In the genomic region with DNA sequence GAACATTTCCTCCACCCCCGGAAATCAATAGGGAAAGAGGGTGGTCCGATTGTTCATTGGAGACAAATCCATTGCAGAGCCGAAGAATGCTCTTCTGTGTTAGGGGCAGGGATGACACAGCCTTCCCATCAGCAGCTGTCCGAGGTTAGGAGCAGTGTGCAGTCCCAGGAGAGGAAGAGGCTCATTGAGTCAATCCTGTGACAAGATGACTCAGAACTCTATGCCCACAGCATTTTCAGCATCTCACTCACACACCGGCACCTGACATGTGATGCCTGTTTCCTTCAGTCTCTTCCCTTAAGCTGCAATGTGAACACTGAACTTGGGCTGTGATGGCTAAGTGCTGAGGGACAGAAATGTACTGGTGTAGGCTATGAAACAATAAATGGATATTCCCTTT, we compare ENCODE assay signal across 38 mouse cellular contexts. TPM values are rescaled to one million over a fixed set of nuclear protein-coding genes. Genes with fewer than 3 reads are reported as not detected.
A peak's percentile ranks its signal among the peaks of the same experiment; 100 is the strongest.
DNase-seq lines count a peak whose midpoint lies in the region; ATAC-seq and TF ChIP-seq lines count a peak whose summit lies in the region.
"Had no signal": no experiment of that assay in that cellular context is flagged by ENCODE, and none has a peak within 500 bp of the region (broad histone marks: within the 10 kb centered on the region; RNA-seq: fewer than 3 reads in every experiment).

No protein-coding gene starts in this region.

- TF ChIP-seq POLR2A in CH12.LX (IDR thresholded peaks at IDR 0.05; ENCODE audit: low read depth, low read length) (no peak), myocyte (IDR thresholded peaks at IDR 0.05; ENCODE audit: insufficient read length, low read depth) (no peak)

- 73% methylated on average over 5 of the region's 5 CpGs for WGBS in heart, embryonic 12.5 days
- 85% methylated on average over 5 of the region's 5 CpGs for WGBS in lung, postnatal 0 days
- WGBS in limb, embryonic 10.5 days: 88% methylated on average over 5 of the region's 5 CpGs

- no peaks in the 10 kb centered on the region for H3K27me3 ChIP-seq in heart, embryonic 12.5 days (replicated peaks)
- H3K27me3 ChIP-seq in CH12.LX (replicated peaks): no peaks in the 10 kb centered on the region
- H3K27me3 ChIP-seq in myocyte (ENCODE audit: control insufficient read depth, insufficient read depth, insufficient read length): no peaks in the 10 kb centered on the region
- H3K27me3 ChIP-seq in lung, postnatal 0 days (replicated peaks; ENCODE audit: insufficient read depth, low read length): no peaks in the 10 kb centered on the region
- no peaks in the 10 kb centered on the region for H3K27me3 ChIP-seq in limb, embryonic 10.5 days (ENCODE audit: low read depth, poor library complexity, severe bottlenecking)
- H3K27me3 ChIP-seq: embryonic facial prominence, embryonic 12.5 days; forebrain, embryonic 15.5 days; hindbrain, embryonic 12.5 days; intestine, embryonic 15.5 days; liver, embryonic 12.5 days; midbrain, embryonic 13.5 days; neural tube, embryonic 15.5 days had no signal

- H3K4me3 ChIP-seq in heart, embryonic 12.5 days: no peak overlapping the region
- H3K4me3 ChIP-seq in left cerebral cortex, adult 2 months: no peak overlapping the region
- H3K4me3 ChIP-seq in CH12.LX (replicated peaks in 1 of 3; ENCODE audit: low read depth in 2 of 3, low read length in 2 of 3, poor library complexity in 1 of 3): no peak overlapping the region
- no peak overlapping the region for H3K4me3 ChIP-seq in myocyte
- no peak overlapping the region for H3K4me3 ChIP-seq in lung, postnatal 0 days (ENCODE audit: low read depth, low read length)
- H3K4me3 ChIP-seq in limb, embryonic 10.5 days: no peak overlapping the region
- H3K4me3 ChIP-seq: embryonic facial prominence, embryonic 12.5 days; forebrain, embryonic 15.5 days; heart, embryonic 10.5 days; hindbrain, embryonic 12.5 days; intestine, embryonic 15.5 days; liver, embryonic 12.5 days; midbrain, embryonic 13.5 days; neural tube, embryonic 15.5 days had no signal

- TF ChIP-seq RAD21 in CH12.LX (IDR thresholded peaks at IDR 0.05; ENCODE audit: low read depth, low read length): no peak

- TF ChIP-seq EP300 in CH12.LX (IDR thresholded peaks at IDR 0.05; ENCODE audit: low read length): peak; percentile 87
- TF ChIP-seq EP300 in lung, postnatal 0 days (IDR thresholded peaks at IDR 0.05): no peak

- no peaks in the 10 kb centered on the region for H3K4me1 ChIP-seq in heart, embryonic 12.5 days (replicated peaks)
- peaks cover 4 to 10% of the 10 kb centered on the region in 2 experiments; a peak in 3 of 4 replicates for H3K4me1 ChIP-seq in CH12.LX (ENCODE audit: control insufficient read depth in 1 of 2, insufficient read depth in 2 of 2)
- no peaks in the 10 kb centered on the region for H3K4me1 ChIP-seq in lung, postnatal 0 days (ENCODE audit: insufficient read depth, low read depth, low read length)
- no peaks in the 10 kb centered on the region for H3K4me1 ChIP-seq in limb, embryonic 10.5 days
- H3K4me1 ChIP-seq: embryonic facial prominence, embryonic 12.5 days; forebrain, embryonic 15.5 days; heart, embryonic 10.5 days; hindbrain, embryonic 12.5 days; intestine, embryonic 15.5 days; liver, embryonic 12.5 days; midbrain, embryonic 13.5 days; neural tube, embryonic 15.5 days had no signal

- H3ac ChIP-seq in myocyte (ENCODE audit: control insufficient read depth, insufficient read length): no peak overlapping the region

- DNase-seq in heart, adult 11 months: peak; percentile 74
- no peak for DNase-seq in left cerebral cortex, adult 2 months (ENCODE audit: extremely low spot score in 1 of 2, low spot score in 2 of 2)
- DNase-seq in left cerebral cortex, postnatal 10 days (ENCODE audit: extremely low spot score in 1 of 2, low spot score in 2 of 2): no peak
- peak; percentile 70 for DNase-seq in CH12.LX (ENCODE audit: extremely low read depth)
- DNase-seq in lung, postnatal 0 days (ENCODE audit: low spot score): no peak
- DNase-seq in limb, embryonic 10.5 days (ENCODE audit: low spot score): no peak
- DNase-seq: adrenal gland, adult 2 months; cerebellum, adult 11 months; cerebellum, adult 9-10 months; embryo, embryonic 11 days; gastrocnemius, postnatal 10 days; heart, postnatal 36 days; kidney, adult 2 months; kidney, postnatal 4 days; layer of hippocampus, postnatal 36 days; liver, postnatal 0 days; retina, postnatal 1 day; right cerebral cortex, postnatal 25 days; spleen, adult 18-20 months; thymus, postnatal 14 days had no signal

- no peak for ATAC-seq in heart, embryonic 12.5 days (ENCODE audit: insufficient number of reproducible peaks, low FRiP score)
- ATAC-seq in lung, postnatal 0 days: no peak
- ATAC-seq: activated CD4-positive, CD25-positive, alpha-beta regulatory T cell, adult 4 months; forebrain, embryonic 15.5 days; hindbrain, postnatal 0 days; intestine, embryonic 15.5 days; liver, embryonic 12.5 days; liver, postnatal 0 days; midbrain, embryonic 13.5 days had no signal

- no peak overlapping the region for H3K4me2 ChIP-seq in heart, embryonic 12.5 days
- H3K4me2 ChIP-seq in CH12.LX (ENCODE audit: insufficient read depth, low read depth, poor library complexity, severe bottlenecking) (no peak overlapping the region), myocyte (ENCODE audit: low read depth) (peak overlapping the region; percentile 48)
- no peak overlapping the region for H3K4me2 ChIP-seq in lung, postnatal 0 days (replicated peaks; ENCODE audit: low read depth, low read length)
- H3K4me2 ChIP-seq: embryonic facial prominence, embryonic 12.5 days; forebrain, embryonic 15.5 days; hindbrain, embryonic 12.5 days; intestine, embryonic 15.5 days; liver, embryonic 12.5 days; midbrain, embryonic 13.5 days; neural tube, embryonic 15.5 days had no signal

- dilution Hi-C loops in CH12.LX (cut with MboI; ENCODE audit: extremely low pct_ligation_motif_present, extremely low pct_unique_long_range_greater_than_20kb, low sequenced_read_pairs): no loop called here

- no peaks in the 10 kb centered on the region for H3K36me3 ChIP-seq in heart, embryonic 12.5 days
- H3K36me3 ChIP-seq in CH12.LX (replicated peaks in 1 of 2; ENCODE audit: control insufficient read depth in 1 of 2, insufficient read depth in 1 of 2, low read length in 1 of 2) (no peaks in the 10 kb centered on the region), myocyte (ENCODE audit: control insufficient read depth, insufficient read depth) (no peaks in the 10 kb centered on the region)
- H3K36me3 ChIP-seq in lung, postnatal 0 days (ENCODE audit: insufficient read depth, low read length): no peaks in the 10 kb centered on the region
- H3K36me3 ChIP-seq in limb, embryonic 10.5 days: no peaks in the 10 kb centered on the region
- H3K36me3 ChIP-seq: embryonic facial prominence, embryonic 12.5 days; forebrain, embryonic 15.5 days; heart, embryonic 10.5 days; hindbrain, embryonic 12.5 days; intestine, embryonic 15.5 days; liver, embryonic 12.5 days; midbrain, embryonic 13.5 days; neural tube, embryonic 15.5 days had no signal

- in situ Hi-C loops in CH12.LX (cut with MboI; ENCODE audit: low pct_ligation_motif_present, low pct_unique_long_range_greater_than_20kb, low sequenced_read_pairs): no loop called here

- H3K27ac ChIP-seq in heart, embryonic 12.5 days (ENCODE audit: poor library complexity, severe bottlenecking): no peak overlapping the region
- peak overlapping the region; percentile 19; the same call in 1 of the 2 replicates for H3K27ac ChIP-seq in left cerebral cortex, adult 2 months
- no peak overlapping the region for H3K27ac ChIP-seq in CH12.LX (ENCODE audit: insufficient read depth, low read depth)
- H3K27ac ChIP-seq in lung, postnatal 0 days (ENCODE audit: low read length): no peak overlapping the region
- H3K27ac ChIP-seq in limb, embryonic 10.5 days: no peak overlapping the region
- H3K27ac ChIP-seq: embryonic facial prominence, embryonic 12.5 days; forebrain, embryonic 15.5 days; heart, embryonic 10.5 days; hindbrain, embryonic 12.5 days; hindbrain, postnatal 0 days; intestine, embryonic 15.5 days; kidney, postnatal 0 days; liver, embryonic 12.5 days; macrophage; midbrain, embryonic 13.5 days; neural tube, embryonic 15.5 days had no signal

- H3K9me3 ChIP-seq in heart, embryonic 12.5 days (replicated peaks): no peaks in the 10 kb centered on the region
- no peaks in the 10 kb centered on the region for H3K9me3 ChIP-seq in CH12.LX (replicated peaks; ENCODE audit: low read length)
- H3K9me3 ChIP-seq in lung, postnatal 0 days (ENCODE audit: low read length): no peaks in the 10 kb centered on the region
- no peaks in the 10 kb centered on the region for H3K9me3 ChIP-seq in limb, embryonic 10.5 days (replicated peaks)
- H3K9me3 ChIP-seq: forebrain, embryonic 15.5 days; heart, embryonic 10.5 days; hindbrain, embryonic 12.5 days; intestine, embryonic 15.5 days; liver, embryonic 12.5 days; midbrain, embryonic 13.5 days; neural tube, embryonic 15.5 days had no signal

- no peak for TF ChIP-seq CTCF in left cerebral cortex, adult 2 months (IDR thresholded peaks at IDR 0.05)
- TF ChIP-seq CTCF in CH12.LX (conservative IDR thresholded peaks at IDR 0.05 in 1 of 2, IDR thresholded peaks at IDR 0.05 in 1 of 2; ENCODE audit: low read depth in 2 of 2, low read length in 2 of 2): no peak
- no peak for TF ChIP-seq CTCF in lung, postnatal 0 days (IDR thresholded peaks at IDR 0.05)

- H3K79me2 ChIP-seq in CH12.LX (replicated peaks; ENCODE audit: control insufficient read depth, extremely low read depth, insufficient read depth, poor library complexity, severe bottlenecking): no peaks in the 10 kb centered on the region
- H3K79me2 ChIP-seq in myocyte (ENCODE audit: control insufficient read depth, insufficient read depth): no peaks in the 10 kb centered on the region

- intact Hi-C loops in left cerebral cortex, adult 2 months (cut with DNase I): no loop called here
- intact Hi-C loops in left cerebral cortex, postnatal 10 days (cut with DNase I): no loop called here

- no peak overlapping the region for H3K9ac ChIP-seq in heart, embryonic 12.5 days
- H3K9ac ChIP-seq in CH12.LX (ENCODE audit: insufficient read depth, low read depth): no peak overlapping the region
- no peak overlapping the region for H3K9ac ChIP-seq in lung, postnatal 0 days (replicated peaks; ENCODE audit: low read depth)
- H3K9ac ChIP-seq: embryonic facial prominence, embryonic 12.5 days; forebrain, embryonic 15.5 days; hindbrain, embryonic 12.5 days; intestine, embryonic 15.5 days; liver, embryonic 12.5 days; liver, postnatal 0 days; midbrain, embryonic 13.5 days; neural tube, embryonic 15.5 days had no signal

TF ChIP-seq in myocyte, 11 proteins besides CTCF, POLR2A, EP300 and RAD21 (continues in another document):
- no peak for TF ChIP-seq MAX (IDR thresholded peaks at IDR 0.05; ENCODE audit: low read depth)

RNA-seq across cellular contexts. Expression of gene Il33, which starts 7.5 kb away (rescaled TPM):
- polyA plus RNA-seq in heart, embryonic 12.5 days (2016; fragmentation: Nextera tagmentation; extraction: Ambion mirVana): 5.3 and 5.5 TPM in 2 replicates
- total RNA-seq in left cerebral cortex, adult 2 months (2021): 10 to 100 TPM; 29.9 to 37.1 TPM
- 1 to 10 TPM; 5.8 to 6.2 TPM for total RNA-seq in left cerebral cortex, postnatal 10 days (2021)
- total RNA-seq in CH12.LX (2012; rRNA removed) (0.08 TPM in 1 of 2 replicates, not detected in the other), CH12.LX (2014; rRNA removed) (0.32 and 0.39 TPM in 2 replicates)
- polyA plus RNA-seq in CH12.LX (2012; ENCODE audit: insufficient read length, low read depth) (0.24 and 0.29 TPM in 2 replicates), myocyte (2012; fragmentation: generic; extraction: Trizol) (1.4 TPM)
- polyA plus RNA-seq in lung, postnatal 0 days (2015; fragmentation: Nextera tagmentation; extraction: Ambion mirVana): 56.1 and 148 TPM in 2 replicates
- 0.21 and 0.34 TPM in 2 replicates for polyA plus RNA-seq in limb, embryonic 10.5 days (2016; fragmentation: Nextera tagmentation; extraction: Ambion mirVana)
- total RNA-seq: granulocyte monocyte progenitor cell, adult 5-6 weeks; megakaryocyte-erythroid progenitor cell, adult 5-6 weeks; MEL; monocyte, adult 5-6 weeks had no signal
- polyA plus RNA-seq: activated CD4-positive, CD25-positive, alpha-beta regulatory T cell, adult 4 months; macrophage had no signal

Comparison
In these comparisons a context has a peak if more than half of its experiments do, and no peak if none do; other contexts are left out.
1. DNase-seq: peak in heart, adult 11 months (single experiment) and CH12.LX (single experiment); none in left cerebral cortex, adult 2 months (0 of 2), left cerebral cortex, postnatal 10 days (0 of 2), lung, postnatal 0 days (single experiment) and limb, embryonic 10.5 days (single experiment).